Mouse (Mus musculus): ENCODE measurements at regions not wholly inside any gene's neighbourhood (a gene's known extent, or its start where the extent isn't known, plus 50 kb on each side); places are given as distances from the start of the nearest gene placed in this dataset.

GRCm38 (mm10) chr2:75770633-75771032 lies 61.3 kb upstream of the Agps start:
- TF ChIP-seq POLR2A (IDR thresholded peaks at IDR 0.05; ENCODE audit: low read depth, low read length) (no peak), MAX (IDR thresholded peaks at IDR 0.05; ENCODE audit: low read length) (no peak), ETS1 (conservative IDR thresholded peaks at IDR 0.05; ENCODE audit: low read depth, low read length) (peak; percentile 82), IRF4 (IDR thresholded peaks at IDR 0.05; ENCODE audit: low read depth, low read length) (peak; percentile 44), CHD2 (IDR thresholded peaks at IDR 0.05; ENCODE audit: low read length) (no peak), MEF2A (IDR thresholded peaks at IDR 0.05; ENCODE audit: borderline replicate concordance, low read depth, low read length) (no peak), GABPA (IDR thresholded peaks at IDR 0.05; ENCODE audit: insufficient replicate concordance, low read depth, low read length) (no peak), UBTF (IDR thresholded peaks at IDR 0.05; ENCODE audit: low read depth, low read length) (no peak), ZNF384 (IDR thresholded peaks at IDR 0.05; ENCODE audit: low read depth, low read length) (peak; percentile 98), EP300 (IDR thresholded peaks at IDR 0.05; ENCODE audit: low read length) (peak; percentile 89), CTCF (conservative IDR thresholded peaks at IDR 0.05 in 1 of 2, IDR thresholded peaks at IDR 0.05 in 1 of 2; ENCODE audit: low read depth in 2 of 2, low read length in 2 of 2) (no peak), NELFE (IDR thresholded peaks at IDR 0.05; ENCODE audit: low read depth, low read length) (no peak), E2F4 (IDR thresholded peaks at IDR 0.05; ENCODE audit: insufficient replicate concordance, low read depth, low read length) (no peak), SMC3 (IDR thresholded peaks at IDR 0.05; ENCODE audit: low read depth, low read length) (no peak)
